Mouse (Mus musculus) lung, embryonic 14.5 days (tissue): ENCODE results near the gene Ppp4r3a. TPM values are rescaled to one million over a fixed set of nuclear protein-coding genes. Genes with fewer than 3 reads are reported as not detected.
A peak's percentile ranks its signal among the peaks of the same experiment; 100 is the strongest.

ENCODE experiments used
- ATAC-seq: fragments of 200-750 bp; cut with Nextera tagmentation; 2 replicates; pipeline ENCODE4 v1.8.0; 2017; ENCODE audit warnings: mild to moderate bottlenecking, moderate TSS enrichment, moderate library complexity; ENCODE audit not compliant: insufficient read depth
- DNase-seq: peaks from one replicate; pipeline ENCODE4 v3.0.0-alpha.2; 2015
- H3K27ac ChIP-seq: fragments of 300-500 bp; sonication (generic); 2 replicates; pipeline ENCODE4 v1.5.1; 2014; ENCODE audit warnings: low read depth, mild to moderate bottlenecking, moderate library complexity
- H3K27me3 ChIP-seq: fragments of 300-500 bp; sonication (generic); 2 replicates; pipeline ENCODE4 v1.6.1; 2014; ENCODE audit warnings: low read length, control low read depth; ENCODE audit not compliant: insufficient read depth
- H3K36me3 ChIP-seq: fragments of 300-500 bp; sonication (generic); 2 replicates; pipeline ENCODE4 v1.6.1; 2014; ENCODE audit warnings: control low read depth; ENCODE audit not compliant: insufficient read depth
- H3K4me1 ChIP-seq: fragments of 300-500 bp; sonication (generic); 2 replicates; pipeline ENCODE4 v1.6.1; 2014; ENCODE audit warnings: antibody characterized with exemption, control low read depth; ENCODE audit not compliant: insufficient read depth
- H3K4me2 ChIP-seq: fragments of 300-500 bp; sonication (generic); 2 replicates; pipeline ENCODE4 v1.6.1; 2014; ENCODE audit warnings: mild to moderate bottlenecking
- H3K4me3 ChIP-seq: fragments of 300-500 bp; sonication (generic); 2 replicates; pipeline ENCODE4 v1.5.1; 2014; ENCODE audit warnings: low read depth, low read length
- H3K9ac ChIP-seq: fragments of 300-500 bp; sonication (generic); 2 replicates; pipeline ENCODE4 v1.6.1; 2014
- H3K9me3 ChIP-seq: fragments of 300-500 bp; sonication (generic); 2 replicates; pipeline ENCODE4 v1.6.1; 2016; ENCODE audit warnings: low read depth, low read length, control low read depth
- CTCF ChIP-seq: IDR thresholded peaks from 2 replicates; pipeline ENCODE4 v1.5.1; 2016; ENCODE audit warnings: antibody characterized with exemption, low read depth
- WGBS: fragments of 180-500 bp; shearing (Covaris S2); extraction: QIAGEN DNeasy Blood & Tissue Kit; methylation state at CpG from one replicate; pipeline ENCODE4 v1.1.7; 2014; 5-methylcytosine and 5-hydroxymethylcytosine counted together
- polyA plus RNA-seq: library from polyadenylated mRNA; unstranded; fragments of >200 nt; fragmentation: Nextera tagmentation; extraction: Ambion mirVana; gene quantifications from 2 replicates; pipeline ENCODE4 v1.2.1, GENCODE M21; 2014

The Ppp4r3a gene
- polyA plus RNA-seq, 1 experiment from 2014 or later = 55.9 TPM

DNA sequence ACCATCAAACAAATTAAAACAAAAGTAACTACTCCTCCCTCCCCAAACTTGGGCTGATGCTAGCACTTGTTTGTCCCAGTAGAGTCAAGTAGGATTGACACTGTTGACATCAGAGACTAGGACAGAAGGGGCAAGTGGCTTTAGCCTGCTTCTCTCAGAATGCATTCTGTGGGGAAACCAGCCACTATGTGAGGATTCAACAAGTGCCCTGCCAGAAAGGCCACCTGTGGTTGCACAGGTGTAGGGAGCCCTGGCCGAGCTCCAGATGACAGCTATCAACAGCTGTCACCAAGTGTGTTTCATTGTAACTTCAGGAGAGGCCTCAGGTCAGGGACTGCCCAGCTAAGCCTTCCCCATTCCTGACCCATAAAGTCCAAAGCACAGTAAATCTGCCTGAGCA is 6.5 kb upstream of the Ppp4r3a start:
- Histone ChIP-seq H3K4me3 (no peak overlapping the region), H3K9ac (no peak overlapping the region), H3K27me3 (no peaks in the 10 kb centered on the region), H3K9me3 (no peaks in the 10 kb centered on the region), H3K4me2 (no peak overlapping the region), H3K36me3 (no peaks in the 10 kb centered on the region), H3K27ac (no peak overlapping the region), H3K4me1 (no peaks in the 10 kb centered on the region)
- 68% methylated on average over 1 of the region's 1 CpGs for WGBS
- no peak for TF ChIP-seq CTCF
- no peak for ATAC-seq
- DNase-seq = no peak

DNA sequence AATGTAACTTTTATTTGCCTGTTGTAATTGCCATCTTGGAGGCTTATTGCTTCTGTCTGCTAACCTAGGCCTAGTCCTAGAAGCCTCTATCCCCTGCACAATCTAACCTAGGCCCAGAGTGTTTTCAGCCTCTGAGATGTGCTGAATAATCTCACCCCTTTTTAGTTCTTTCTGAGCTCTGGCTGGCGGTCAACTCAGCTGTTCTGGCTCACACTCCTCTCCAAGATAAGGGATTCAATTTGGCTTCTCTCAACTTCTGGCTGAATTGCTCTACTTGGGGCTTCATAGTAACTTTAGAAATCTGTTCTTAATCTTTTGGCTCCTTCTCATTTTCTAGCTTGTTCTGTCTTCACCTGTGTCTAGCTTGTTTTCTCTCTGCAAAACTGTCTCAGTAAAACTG is 3.9 kb upstream of the Ppp4r3a start:
- Histone ChIP-seq H3K9ac (no peak overlapping the region), H3K4me3 (no peak overlapping the region), H3K36me3 (no peaks in the 10 kb centered on the region), H3K9me3 (no peaks in the 10 kb centered on the region), H3K27ac (no peak overlapping the region), H3K27me3 (no peaks in the 10 kb centered on the region), H3K4me2 (no peak overlapping the region), H3K4me1 (no peaks in the 10 kb centered on the region)
- no peak for TF ChIP-seq CTCF
- DNase-seq = no peak
- ATAC-seq = no peak
- 59% methylated on average over 1 of the region's 1 CpGs for WGBS

DNA sequence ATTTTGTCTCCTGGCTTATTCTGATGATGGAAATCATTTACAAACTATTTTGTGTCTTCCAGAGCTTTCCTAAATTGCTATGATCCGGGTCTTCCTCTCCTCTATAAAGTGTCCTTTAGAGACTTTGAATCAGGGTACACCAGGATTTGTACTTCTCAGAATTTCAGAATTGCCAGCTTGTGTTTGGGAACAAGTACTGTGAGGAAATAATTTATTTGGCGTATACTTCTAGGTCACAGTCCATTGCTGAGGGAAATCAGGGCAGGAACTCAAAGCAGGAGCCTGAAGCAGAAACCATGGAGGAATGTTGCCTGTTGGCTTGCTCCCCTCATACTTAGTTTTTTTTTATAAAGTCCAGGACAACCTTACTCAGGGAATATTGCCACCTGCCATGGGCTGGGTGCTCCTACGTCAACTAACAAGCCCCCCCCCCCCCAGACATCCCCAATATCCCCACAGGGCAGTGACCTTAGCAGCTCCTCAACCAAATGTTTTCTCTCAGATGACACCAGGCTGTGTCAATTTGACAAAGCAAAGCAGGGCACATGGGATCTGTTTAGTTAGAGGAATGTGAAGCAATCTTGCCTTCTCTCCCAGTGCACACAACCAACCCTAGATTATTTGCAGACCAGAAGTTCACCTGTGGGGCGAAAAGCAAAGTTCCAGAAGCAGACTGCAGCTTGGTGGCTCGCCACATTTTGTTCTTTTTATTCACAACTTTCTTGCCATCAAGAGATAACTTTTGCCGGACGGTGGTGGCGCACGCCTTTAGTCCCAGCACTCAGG is 1.6 kb upstream of the Ppp4r3a start:
- Histone ChIP-seq H3K9me3 (no peaks in the 10 kb centered on the region), H3K4me3 (no peak overlapping the region), H3K27ac (no peak overlapping the region), H3K36me3 (peaks cover 14% of the 10 kb centered on the region; the same call in 1 of the 2 replicates), H3K4me2 (peak overlapping the region; percentile 96; the same call in 1 of the 2 replicates), H3K9ac (no peak overlapping the region), H3K27me3 (no peaks in the 10 kb centered on the region), H3K4me1 (peaks cover 9% of the 10 kb centered on the region; the same call in 1 of the 2 replicates)
- TF ChIP-seq CTCF = no peak
- 87% methylated on average over 9 of the region's 9 CpGs for WGBS
- DNase-seq (no peak), ATAC-seq (no peak)

DNA sequence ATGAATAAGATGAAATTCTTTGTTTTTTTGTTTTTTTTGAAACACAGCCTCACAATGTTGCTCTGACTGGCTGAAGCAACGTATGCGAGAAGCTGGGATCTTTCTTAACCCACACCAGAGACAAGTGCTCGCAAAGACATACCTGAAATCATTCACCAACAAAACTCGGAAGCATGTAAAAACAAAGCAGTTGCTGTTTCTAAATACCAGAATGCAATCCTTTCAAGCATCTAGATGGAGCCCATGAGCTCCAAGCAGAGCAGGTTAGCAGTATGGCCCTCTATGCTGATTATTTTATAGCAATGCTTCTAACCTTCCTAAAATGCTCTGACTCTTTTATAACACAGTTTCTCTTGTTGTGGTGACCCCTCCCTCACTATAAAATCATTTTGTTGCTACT is 735 bp upstream of the Ppp4r3a start:
- peak; percentile 42 for DNase-seq
- Histone ChIP-seq H3K27me3 (no peaks in the 10 kb centered on the region), H3K27ac (peak overlapping the region; percentile 99), H3K4me3 (peak overlapping the region; percentile 100), H3K4me2 (peak overlapping the region; percentile 96), H3K4me1 (peaks cover 9% of the 10 kb centered on the region; the same call in 1 of the 2 replicates), H3K36me3 (peaks cover 14% of the 10 kb centered on the region; the same call in 1 of the 2 replicates), H3K9me3 (no peaks in the 10 kb centered on the region), H3K9ac (peak overlapping the region; percentile 98)
- ATAC-seq = 0 out of 2 replicates have a peak, but pooled peaks have one; percentile 2
- 9% methylated on average over 4 of the region's 4 CpGs for WGBS
- TF ChIP-seq CTCF = peak; percentile 4; the same call in 1 of the 2 replicates

DNA sequence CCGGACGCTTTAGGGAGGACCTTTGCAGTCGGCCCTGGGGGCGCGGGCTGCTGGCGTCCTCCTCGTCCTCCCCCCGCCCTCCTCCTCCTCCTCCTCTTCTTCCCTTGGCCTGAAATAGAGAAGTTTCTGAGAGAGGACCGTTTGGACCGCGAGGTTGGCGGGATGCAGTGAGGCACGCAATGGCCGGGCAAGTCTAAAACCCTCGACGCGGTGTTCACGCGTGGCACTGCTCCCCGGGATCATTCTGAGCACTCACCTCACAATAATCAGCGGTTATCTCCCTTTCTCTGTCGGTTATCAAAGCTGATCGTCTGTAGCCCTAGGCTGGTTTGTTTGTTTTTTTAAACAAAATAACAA is 315 bp upstream of the Ppp4r3a start:
- H3K36me3 ChIP-seq = peaks cover 17% of the 10 kb centered on the region; the same call in 1 of the 2 replicates
- H3K27me3 ChIP-seq = no peaks in the 10 kb centered on the region
- H3K9ac ChIP-seq = peak overlapping the region; percentile 98
- H3K4me3 ChIP-seq = peak overlapping the region; percentile 100
- no peak for TF ChIP-seq CTCF
- H3K4me2 ChIP-seq = peak overlapping the region; percentile 96
- H3K9me3 ChIP-seq = no peaks in the 10 kb centered on the region
- ATAC-seq (peak; percentile 74; the same call in 1 of the 2 replicates), DNase-seq (no peak)
- WGBS = under 1% methylated on average over 23 of the region's 23 CpGs
- peaks cover 9% of the 10 kb centered on the region; the same call in 1 of the 2 replicates for H3K4me1 ChIP-seq
- peak overlapping the region; percentile 99 for H3K27ac ChIP-seq

DNA sequence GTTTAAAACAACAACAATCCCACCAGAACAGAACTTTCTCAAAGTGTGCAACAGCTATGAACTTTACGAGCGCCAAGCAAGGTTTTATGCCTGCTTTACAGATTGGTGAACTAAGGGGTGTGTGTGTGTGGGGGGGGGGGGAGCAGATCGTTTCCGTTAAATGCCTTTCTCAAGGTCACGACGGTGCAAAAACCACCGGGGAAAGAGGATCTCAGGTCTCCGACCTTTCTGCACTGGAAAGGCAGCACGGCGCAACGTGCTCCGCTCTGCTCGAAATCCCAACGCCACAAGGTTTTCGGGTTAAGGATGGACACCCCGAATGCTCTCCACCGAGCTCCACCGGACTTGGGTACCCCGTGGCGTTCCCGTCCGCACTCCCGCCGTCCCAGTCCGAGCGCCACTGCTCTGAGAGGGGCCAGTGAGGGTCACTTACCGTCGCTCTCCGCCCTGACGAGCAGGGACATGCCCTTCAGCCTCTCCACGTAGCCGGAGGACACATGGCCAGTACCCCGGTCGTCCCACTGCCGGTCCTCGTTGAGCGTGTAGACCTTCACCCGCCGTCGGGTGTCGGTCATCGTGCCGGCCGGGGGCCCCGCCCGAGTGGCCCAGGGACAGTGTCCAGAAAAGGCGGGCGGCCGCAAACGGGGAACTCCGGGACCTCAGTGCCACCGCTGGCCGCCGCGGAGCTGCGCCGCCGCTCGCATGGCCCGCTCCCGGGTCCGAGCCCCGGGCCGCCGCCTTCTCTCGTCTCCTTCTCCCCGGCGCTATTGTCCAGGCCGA is 1.0 kb downstream of the Ppp4r3a start:
- H3K4me3 ChIP-seq = peak overlapping the region; percentile 100
- H3K4me2 ChIP-seq = peak overlapping the region; percentile 96
- no peak for TF ChIP-seq CTCF
- peaks cover 25% of the 10 kb centered on the region; the same call in 1 of the 2 replicates for H3K36me3 ChIP-seq
- peak overlapping the region; percentile 98 for H3K9ac ChIP-seq
- no peaks in the 10 kb centered on the region for H3K27me3 ChIP-seq
- H3K4me1 ChIP-seq = peaks cover 9% of the 10 kb centered on the region; the same call in 1 of the 2 replicates
- no peaks in the 10 kb centered on the region for H3K9me3 ChIP-seq
- DNase-seq (peak; percentile 41), ATAC-seq (peak; percentile 15)
- peak overlapping the region; percentile 99 for H3K27ac ChIP-seq
- under 1% methylated on average over 67 of the region's 69 CpGs for WGBS

DNA sequence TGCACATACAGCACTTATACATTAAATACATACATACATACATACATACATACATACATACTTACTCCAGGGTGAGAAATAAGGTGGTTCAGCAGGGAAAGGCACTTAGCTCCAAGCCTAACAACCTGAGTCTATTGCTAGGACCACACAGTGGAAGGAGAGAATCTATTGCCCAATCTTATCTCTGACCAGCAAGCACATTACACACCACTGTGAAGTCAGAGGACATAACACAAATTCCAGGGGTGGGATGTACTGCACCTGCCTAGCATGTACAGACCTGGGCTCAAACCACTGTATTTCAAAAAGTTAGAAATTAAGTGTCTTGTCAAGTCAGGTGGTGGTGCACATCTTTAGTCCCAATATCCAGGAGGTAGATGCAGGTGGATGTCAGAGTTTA is 5.5 kb downstream of the Ppp4r3a start:
- peaks cover 43% of the 10 kb centered on the region; the same call in 1 of the 2 replicates for H3K36me3 ChIP-seq
- TF ChIP-seq CTCF = no peak
- DNase-seq (no peak), ATAC-seq (no peak)
- H3K27ac ChIP-seq = no peak overlapping the region
- peaks cover 9% of the 10 kb centered on the region; the same call in 1 of the 2 replicates for H3K4me1 ChIP-seq
- no peaks in the 10 kb centered on the region for H3K9me3 ChIP-seq
- no peak overlapping the region for H3K4me3 ChIP-seq
- no peak overlapping the region for H3K4me2 ChIP-seq
- H3K27me3 ChIP-seq = no peaks in the 10 kb centered on the region
- H3K9ac ChIP-seq = no peak overlapping the region
